Mouse (Mus musculus) testis, postnatal 14 days (tissue): ENCODE measurements around the gene Gpd1.
A peak's percentile ranks its signal among the peaks of the same experiment; 100 is the strongest.
"Not testable (repeated sequence)": the region's sequence is repeated elsewhere in the genome, so short reads cannot be mapped to it uniquely, and the experiment has no call there.

Experiments used
- DNase-seq: peaks from one replicate; pipeline ENCODE4 v3.0.0; 2021; ENCODE audit warnings: low spot score

The Gpd1 gene

GRCm38 (mm10) chr15:99771601-99772276, 54.4 kb downstream of the Gpd1 start:
- DNase-seq: no peak

GRCm38 (mm10) chr15:99772277-99772880, 55.1 kb downstream of the Gpd1 start:
- DNase-seq: peak; percentile 92

- not testable (repeated sequence) for DNase-seq
Measured at GRCm38 (mm10) chr15:99772881-99772924, 55.4 kb downstream of the Gpd1 start, which contains the start of gene Cers5. TSS of gene Cers5 (minus strand) at chr15:99772885.

- DNase-seq: no peak
Measured at GRCm38 (mm10) chr15:99772925-99773324, 55.6 kb downstream of the Gpd1 start.
